Mouse (Mus musculus): Measurements from ENCODE around the gene Grin2d. TPM values are rescaled to one million over a fixed set of nuclear protein-coding genes. Genes with fewer than 3 reads are reported as not detected.

The Grin2d gene
- polyA plus RNA-seq, 1 experiment from 2014 or later, result 0.40 TPM

GRCm38 (mm10) chr7:45919083-45919671 is 41.0 kb upstream of the Grin2d start:
- Histone ChIP-seq H3K36me3 (ENCODE audit: control insufficient read depth, insufficient read depth, low read length) (no peaks in the 10 kb centered on the region; the same call in 1 of the 2 replicates), H3K4me3 (ENCODE audit: low read length) (no peak overlapping the region), H3K4me2 (ENCODE audit: low read depth, low read length) (no peak overlapping the region; the same call in 1 of the 2 replicates), H3K9ac (ENCODE audit: low read length) (no peak overlapping the region), H3K27ac (ENCODE audit: low read length) (no peak overlapping the region; the same call in 1 of the 2 replicates), H3K9me3 (ENCODE audit: control insufficient read depth, low read length) (no peaks in the 10 kb centered on the region), H3K4me1 (replicated peaks; ENCODE audit: control insufficient read depth, insufficient read depth, low read length) (peaks cover 50% of the 10 kb centered on the region), H3K27me3 (ENCODE audit: control insufficient read depth, insufficient read depth, low read depth, low read length) (no peaks in the 10 kb centered on the region)
- ATAC-seq (ENCODE audit: low read depth), result no peak
- 60% methylated on average over 14 of the region's 14 CpGs for WGBS

GRCm38 (mm10) chr7:45917926-45918325 is 39.7 kb upstream of the Grin2d start:
- H3K27me3 ChIP-seq (ENCODE audit: control insufficient read depth, insufficient read depth, low read depth, low read length), result no peaks in the 10 kb centered on the region
- H3K27ac ChIP-seq (ENCODE audit: low read length), result peak overlapping the region; percentile 78
- H3K9me3 ChIP-seq (ENCODE audit: control insufficient read depth, low read length), result no peaks in the 10 kb centered on the region
- peaks cover 50% of the 10 kb centered on the region for H3K4me1 ChIP-seq (replicated peaks; ENCODE audit: control insufficient read depth, insufficient read depth, low read length)
- no peak overlapping the region for H3K4me3 ChIP-seq (ENCODE audit: low read length)
- no peak overlapping the region; the same call in 1 of the 2 replicates for H3K9ac ChIP-seq (ENCODE audit: low read length)
- no peak overlapping the region for H3K4me2 ChIP-seq (ENCODE audit: low read depth, low read length)
- H3K36me3 ChIP-seq (ENCODE audit: control insufficient read depth, insufficient read depth, low read length), result no peaks in the 10 kb centered on the region; the same call in 1 of the 2 replicates
- ATAC-seq (ENCODE audit: low read depth), result no peak
- WGBS, result 81% methylated on average over 15 of the region's 15 CpGs

DNA sequence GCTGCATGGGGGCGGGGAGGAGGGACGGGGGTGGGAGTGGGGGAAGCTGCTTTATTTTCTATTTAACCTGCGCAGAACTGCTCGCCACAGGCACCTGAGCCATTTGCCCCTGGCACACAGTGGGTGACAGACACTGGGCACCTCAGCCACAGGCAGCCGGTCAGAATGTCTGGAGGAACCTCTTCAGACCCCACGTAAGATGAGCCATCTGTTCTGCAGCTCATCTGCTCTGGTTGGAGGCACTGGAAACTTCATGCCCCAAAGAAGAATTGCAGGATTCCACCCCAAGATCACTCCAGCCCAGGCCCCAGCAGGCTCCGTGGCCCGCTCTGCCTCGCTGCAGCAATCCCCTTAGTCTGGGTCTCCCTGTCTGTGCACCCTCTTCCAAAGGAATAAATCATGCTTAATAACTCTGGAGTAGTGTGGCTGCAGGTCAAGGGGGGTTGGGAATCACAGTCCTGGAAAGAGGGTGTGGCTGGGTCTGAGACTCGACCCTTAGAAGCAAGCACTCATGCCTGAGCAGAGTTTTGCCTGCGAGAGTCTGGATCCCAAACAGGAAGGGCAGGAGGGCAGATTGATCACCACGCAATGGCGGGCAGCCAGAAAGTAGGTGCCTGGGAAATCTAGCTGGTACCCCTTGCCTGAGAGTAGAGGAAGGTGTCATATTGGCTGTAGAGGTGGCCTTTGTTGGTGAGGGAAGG is 39.0 kb upstream of the Grin2d start:
- H3K9me3 ChIP-seq (ENCODE audit: control insufficient read depth, low read length), result no peaks in the 10 kb centered on the region
- peak overlapping the region; percentile 62 for H3K4me2 ChIP-seq (ENCODE audit: low read depth, low read length)
- H3K27me3 ChIP-seq (ENCODE audit: control insufficient read depth, insufficient read depth, low read depth, low read length), result no peaks in the 10 kb centered on the region
- H3K4me1 ChIP-seq (replicated peaks; ENCODE audit: control insufficient read depth, insufficient read depth, low read length), result peaks cover 43% of the 10 kb centered on the region
- peak overlapping the region; percentile 44 for H3K4me3 ChIP-seq (ENCODE audit: low read length)
- 22% methylated on average over 13 of the region's 13 CpGs for WGBS
- no peaks in the 10 kb centered on the region; the same call in 1 of the 2 replicates for H3K36me3 ChIP-seq (ENCODE audit: control insufficient read depth, insufficient read depth, low read length)
- peak overlapping the region; percentile 78 for H3K27ac ChIP-seq (ENCODE audit: low read length)
- H3K9ac ChIP-seq (ENCODE audit: low read length), result peak overlapping the region; percentile 41
- 0 out of 2 replicates have a peak, but pooled peaks have one; percentile 3 for ATAC-seq (ENCODE audit: low read depth)

GRCm38 (mm10) chr7:45916056-45917003 is 38.2 kb upstream of the Grin2d start:
- Histone ChIP-seq H3K9me3 (ENCODE audit: control insufficient read depth, low read length) (no peaks in the 10 kb centered on the region), H3K4me1 (replicated peaks; ENCODE audit: control insufficient read depth, insufficient read depth, low read length) (peaks cover 35% of the 10 kb centered on the region), H3K27ac (ENCODE audit: low read length) (peak overlapping the region; percentile 88), H3K4me2 (ENCODE audit: low read depth, low read length) (peak overlapping the region; percentile 62), H3K27me3 (ENCODE audit: control insufficient read depth, insufficient read depth, low read depth, low read length) (no peaks in the 10 kb centered on the region), H3K4me3 (ENCODE audit: low read length) (peak overlapping the region; percentile 44), H3K36me3 (ENCODE audit: control insufficient read depth, insufficient read depth, low read length) (no peaks in the 10 kb centered on the region; the same call in 1 of the 2 replicates), H3K9ac (ENCODE audit: low read length) (peak overlapping the region; percentile 69)
- ATAC-seq (ENCODE audit: low read depth), result peak; percentile 89
- WGBS, result 28% methylated on average over 26 of the region's 26 CpGs

- ATAC-seq (ENCODE audit: low read depth), result no peak
- no peak overlapping the region for H3K4me3 ChIP-seq (ENCODE audit: low read length)
Measured at GRCm38 (mm10) chr7:45915011-45915410, 36.8 kb upstream of the Grin2d start.

GRCm38 (mm10) chr7:45914067-45914466 is 35.9 kb upstream of the Grin2d start:
- WGBS, result 76% methylated on average over 6 of the region's 6 CpGs
- peaks cover 4% of the 10 kb centered on the region for H3K36me3 ChIP-seq (ENCODE audit: control insufficient read depth, insufficient read depth, low read length)
- H3K4me3 ChIP-seq (ENCODE audit: low read length), result no peak overlapping the region
- H3K27me3 ChIP-seq (ENCODE audit: control insufficient read depth, insufficient read depth, low read depth, low read length), result no peaks in the 10 kb centered on the region
- no peak for ATAC-seq (ENCODE audit: low read depth)
- H3K9me3 ChIP-seq (ENCODE audit: control insufficient read depth, low read length), result no peaks in the 10 kb centered on the region
- H3K27ac ChIP-seq (ENCODE audit: low read length), result no peak overlapping the region
- H3K4me2 ChIP-seq (ENCODE audit: low read depth, low read length), result no peak overlapping the region
- no peak overlapping the region for H3K9ac ChIP-seq (ENCODE audit: low read length)
- peaks cover 25% of the 10 kb centered on the region for H3K4me1 ChIP-seq (replicated peaks; ENCODE audit: control insufficient read depth, insufficient read depth, low read length)

More at GRCm38 (mm10) chr7:45915011-45915410, 36.8 kb upstream of the Grin2d start:
- 82% methylated on average over 5 of the region's 5 CpGs for WGBS
- H3K4me1 ChIP-seq (replicated peaks; ENCODE audit: control insufficient read depth, insufficient read depth, low read length), result peaks cover 32% of the 10 kb centered on the region
- H3K4me2 ChIP-seq (ENCODE audit: low read depth, low read length), result no peak overlapping the region
- H3K27me3 ChIP-seq (ENCODE audit: control insufficient read depth, insufficient read depth, low read depth, low read length), result no peaks in the 10 kb centered on the region
- H3K36me3 ChIP-seq (ENCODE audit: control insufficient read depth, insufficient read depth, low read length), result peaks cover under 1% of the 10 kb centered on the region
- H3K27ac ChIP-seq (ENCODE audit: low read length), result no peak overlapping the region
- no peak overlapping the region for H3K9ac ChIP-seq (ENCODE audit: low read length)
- H3K9me3 ChIP-seq (ENCODE audit: control insufficient read depth, low read length), result no peaks in the 10 kb centered on the region

DNA sequence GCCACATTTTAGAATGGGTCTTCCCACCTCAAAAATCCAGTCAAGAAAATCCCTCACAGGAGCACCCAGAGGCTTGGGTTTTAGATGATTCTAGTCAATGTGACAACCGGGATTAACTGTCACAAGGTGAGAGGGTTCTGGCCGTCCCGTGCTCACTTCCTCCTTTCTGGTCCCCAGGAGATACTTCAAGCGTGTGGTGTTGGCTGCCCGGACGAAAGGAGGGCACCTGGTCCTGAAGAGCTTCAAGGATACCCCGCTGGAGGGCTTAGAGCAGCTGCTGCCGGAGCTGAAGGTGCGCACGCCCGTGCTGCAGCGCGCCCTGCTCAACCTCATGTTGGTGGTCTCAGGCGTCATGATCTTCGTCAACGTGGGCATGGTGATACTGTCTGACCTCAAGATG is 31.0 kb upstream of the Grin2d start:
- Histone ChIP-seq H3K4me2 (ENCODE audit: low read depth, low read length) (no peak overlapping the region), H3K9me3 (ENCODE audit: control insufficient read depth, low read length) (no peaks in the 10 kb centered on the region), H3K27me3 (ENCODE audit: control insufficient read depth, insufficient read depth, low read depth, low read length) (no peaks in the 10 kb centered on the region), H3K36me3 (ENCODE audit: control insufficient read depth, insufficient read depth, low read length) (peaks cover 4% of the 10 kb centered on the region), H3K27ac (ENCODE audit: low read length) (no peak overlapping the region), H3K4me3 (ENCODE audit: low read length) (no peak overlapping the region), H3K4me1 (replicated peaks; ENCODE audit: control insufficient read depth, insufficient read depth, low read length) (no peaks in the 10 kb centered on the region), H3K9ac (ENCODE audit: low read length) (no peak overlapping the region)
- no peak for ATAC-seq (ENCODE audit: low read depth)
- WGBS, result 90% methylated on average over 16 of the region's 16 CpGs

GRCm38 (mm10) chr7:45908384-45908783 is 30.2 kb upstream of the Grin2d start:
- no peak for ATAC-seq (ENCODE audit: low read depth)

DNA sequence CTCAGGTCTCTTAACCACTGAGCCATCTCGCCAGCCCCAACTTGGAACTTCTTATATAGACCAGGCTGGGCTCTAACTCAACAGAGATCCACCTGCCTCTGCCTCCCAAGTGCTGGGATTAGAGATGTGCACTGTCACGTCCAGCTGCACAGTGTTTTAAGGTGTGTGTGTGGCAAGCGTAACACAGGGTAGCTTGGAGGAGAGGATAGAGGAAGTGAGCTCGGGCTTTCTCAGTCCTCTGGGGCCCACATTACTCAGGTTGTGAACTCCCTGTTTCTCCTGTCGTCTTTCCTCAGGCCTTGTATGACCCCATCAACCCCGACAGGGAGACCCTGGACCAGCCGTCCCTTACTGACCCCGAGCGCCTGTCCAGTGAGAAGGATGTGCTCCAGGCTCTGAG is 28.4 kb upstream of the Grin2d start:
- no peaks in the 10 kb centered on the region for H3K9me3 ChIP-seq (ENCODE audit: control insufficient read depth, low read length)
- H3K27ac ChIP-seq (ENCODE audit: low read length), result no peak overlapping the region
- no peak overlapping the region for H3K9ac ChIP-seq (ENCODE audit: low read length)
- no peaks in the 10 kb centered on the region for H3K27me3 ChIP-seq (ENCODE audit: control insufficient read depth, insufficient read depth, low read depth, low read length)
- no peaks in the 10 kb centered on the region for H3K4me1 ChIP-seq (replicated peaks; ENCODE audit: control insufficient read depth, insufficient read depth, low read length)
- WGBS, result 83% methylated on average over 9 of the region's 9 CpGs
- no peak for ATAC-seq (ENCODE audit: low read depth)
- no peak overlapping the region for H3K4me2 ChIP-seq (ENCODE audit: low read depth, low read length)
- peaks cover 4% of the 10 kb centered on the region for H3K36me3 ChIP-seq (ENCODE audit: control insufficient read depth, insufficient read depth, low read length)
- no peak overlapping the region for H3K4me3 ChIP-seq (ENCODE audit: low read length)

More at GRCm38 (mm10) chr7:45908384-45908783, 30.2 kb upstream of the Grin2d start:
- Histone ChIP-seq H3K4me3 (ENCODE audit: low read length) (no peak overlapping the region), H3K4me1 (replicated peaks; ENCODE audit: control insufficient read depth, insufficient read depth, low read length) (no peaks in the 10 kb centered on the region), H3K9ac (ENCODE audit: low read length) (no peak overlapping the region), H3K4me2 (ENCODE audit: low read depth, low read length) (no peak overlapping the region), H3K9me3 (ENCODE audit: control insufficient read depth, low read length) (no peaks in the 10 kb centered on the region), H3K27me3 (ENCODE audit: control insufficient read depth, insufficient read depth, low read depth, low read length) (no peaks in the 10 kb centered on the region), H3K36me3 (ENCODE audit: control insufficient read depth, insufficient read depth, low read length) (peaks cover 4% of the 10 kb centered on the region), H3K27ac (ENCODE audit: low read length) (no peak overlapping the region)
